Mouse (Mus musculus) G1E-ER4 (cell line): ENCODE data around the gene Irs2. TPM values are rescaled to one million over a fixed set of nuclear protein-coding genes. Genes with fewer than 3 reads are reported as not detected.

Experiments
- GATA1 ChIP-seq: IDR thresholded peaks from one replicate; pipeline ENCODE4 v1.8.0; 2012; ENCODE audit warnings: low read length, inconsistent platforms
- polyA plus RNA-seq: library from polyadenylated mRNA; stranded (reverse); fragments of >175 nt; gene quantifications from 2 replicates; pipeline ENCODE4 v1.2.3, GENCODE M21; 2012

Irs2 gene
- polyA plus RNA-seq, 1 experiment = 71.9 TPM

- no peak for TF ChIP-seq GATA1
Measured at GRCm38 (mm10) chr8:10952235-10952634, 56.0 kb downstream of the Irs2 start.

- no peak for TF ChIP-seq GATA1
Measured at GRCm38 (mm10) chr8:10951567-10951966, 56.7 kb downstream of the Irs2 start.

- TF ChIP-seq GATA1 = no peak
Measured at GRCm38 (mm10) chr8:10945939-10946740, 62.1 kb downstream of the Irs2 start.

GRCm38 (mm10) chr8:10945490-10945889 lies 62.8 kb downstream of the Irs2 start:
- no peak for TF ChIP-seq GATA1

GRCm38 (mm10) chr8:10943314-10944060 lies 64.8 kb downstream of the Irs2 start:
- TF ChIP-seq GATA1 = no peak

GRCm38 (mm10) chr8:10939883-10940282 lies 68.4 kb downstream of the Irs2 start:
- TF ChIP-seq GATA1 = no peak

- no peak for TF ChIP-seq GATA1
Measured at GRCm38 (mm10) chr8:10939210-10939782, 69.0 kb downstream of the Irs2 start.

GRCm38 (mm10) chr8:10938284-10938683 lies 70.0 kb downstream of the Irs2 start:
- TF ChIP-seq GATA1 = no peak

- no peak for TF ChIP-seq GATA1
Measured at GRCm38 (mm10) chr8:10936646-10937045, 71.6 kb downstream of the Irs2 start.

GRCm38 (mm10) chr8:10935231-10935630 lies 73.0 kb downstream of the Irs2 start:
- no peak for TF ChIP-seq GATA1
